Mouse (Mus musculus): ENCODE measurements around the gene Gm20532. TPM values are rescaled to one million over a fixed set of nuclear protein-coding genes. Genes with fewer than 3 reads are reported as not detected.

Gene Gm20532
- polyA plus RNA-seq, 1 experiment from 2014 or later, result not detected

DNA sequence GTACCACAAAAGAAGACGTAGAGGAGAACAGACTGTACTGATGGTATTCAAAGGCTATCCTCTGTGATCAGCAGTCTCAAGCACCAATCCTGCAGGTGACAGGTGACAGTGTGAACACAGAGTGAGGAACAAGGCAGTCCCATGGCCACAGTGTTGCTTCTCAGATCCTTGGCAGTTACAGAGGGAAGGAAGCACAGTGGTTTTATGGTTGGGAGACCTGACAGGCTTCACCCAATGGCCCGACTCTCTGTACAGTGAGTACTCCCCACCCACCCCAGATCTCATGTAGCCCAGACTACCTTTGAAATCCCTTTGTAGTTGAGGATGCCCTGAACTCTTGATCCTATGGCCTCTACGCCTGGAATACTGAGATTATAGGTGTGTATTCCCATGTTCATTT lies 39.0 kb downstream of the Gm20532 start:
- H3K4me1 ChIP-seq (ENCODE audit: control insufficient read depth, insufficient read depth, low read length), result peaks cover 16% of the 10 kb centered on the region
- H3K27me3 ChIP-seq (ENCODE audit: control insufficient read depth, insufficient read depth, low read length), result no peaks in the 10 kb centered on the region
- no peak for DNase-seq (ENCODE audit: low spot score)
- no peak for ATAC-seq (ENCODE audit: insufficient read depth, low FRiP score, low TSS enrichment)
- 89% methylated on average over 3 of the region's 3 CpGs for WGBS
- no peak overlapping the region for H3K4me2 ChIP-seq (ENCODE audit: low read depth)
- no peak overlapping the region for H3K27ac ChIP-seq (ENCODE audit: low read depth, low read length)
- no peaks in the 10 kb centered on the region for H3K9me3 ChIP-seq (ENCODE audit: control insufficient read depth, low read length)
- H3K9ac ChIP-seq (ENCODE audit: low read length), result no peak overlapping the region
- H3K36me3 ChIP-seq (ENCODE audit: control insufficient read depth, insufficient read depth, low read length), result no peaks in the 10 kb centered on the region
- H3K4me3 ChIP-seq (ENCODE audit: low read depth, low read length), result no peak overlapping the region

GRCm38 (mm10) chr2:26626081-26626480 lies 39.6 kb downstream of the Gm20532 start:
- 67% methylated on average over 3 of the region's 3 CpGs for WGBS
- Histone ChIP-seq H3K4me2 (ENCODE audit: low read depth) (no peak overlapping the region), H3K4me1 (ENCODE audit: control insufficient read depth, insufficient read depth, low read length) (peaks cover 20% of the 10 kb centered on the region), H3K27me3 (ENCODE audit: control insufficient read depth, insufficient read depth, low read length) (no peaks in the 10 kb centered on the region), H3K9me3 (ENCODE audit: control insufficient read depth, low read length) (no peaks in the 10 kb centered on the region), H3K36me3 (ENCODE audit: control insufficient read depth, insufficient read depth, low read length) (no peaks in the 10 kb centered on the region), H3K27ac (ENCODE audit: low read depth, low read length) (no peak overlapping the region), H3K4me3 (ENCODE audit: low read depth, low read length) (no peak overlapping the region), H3K9ac (ENCODE audit: low read length) (no peak overlapping the region)
- no peak for ATAC-seq (ENCODE audit: insufficient read depth, low FRiP score, low TSS enrichment)
- no peak for DNase-seq (ENCODE audit: low spot score)

DNA sequence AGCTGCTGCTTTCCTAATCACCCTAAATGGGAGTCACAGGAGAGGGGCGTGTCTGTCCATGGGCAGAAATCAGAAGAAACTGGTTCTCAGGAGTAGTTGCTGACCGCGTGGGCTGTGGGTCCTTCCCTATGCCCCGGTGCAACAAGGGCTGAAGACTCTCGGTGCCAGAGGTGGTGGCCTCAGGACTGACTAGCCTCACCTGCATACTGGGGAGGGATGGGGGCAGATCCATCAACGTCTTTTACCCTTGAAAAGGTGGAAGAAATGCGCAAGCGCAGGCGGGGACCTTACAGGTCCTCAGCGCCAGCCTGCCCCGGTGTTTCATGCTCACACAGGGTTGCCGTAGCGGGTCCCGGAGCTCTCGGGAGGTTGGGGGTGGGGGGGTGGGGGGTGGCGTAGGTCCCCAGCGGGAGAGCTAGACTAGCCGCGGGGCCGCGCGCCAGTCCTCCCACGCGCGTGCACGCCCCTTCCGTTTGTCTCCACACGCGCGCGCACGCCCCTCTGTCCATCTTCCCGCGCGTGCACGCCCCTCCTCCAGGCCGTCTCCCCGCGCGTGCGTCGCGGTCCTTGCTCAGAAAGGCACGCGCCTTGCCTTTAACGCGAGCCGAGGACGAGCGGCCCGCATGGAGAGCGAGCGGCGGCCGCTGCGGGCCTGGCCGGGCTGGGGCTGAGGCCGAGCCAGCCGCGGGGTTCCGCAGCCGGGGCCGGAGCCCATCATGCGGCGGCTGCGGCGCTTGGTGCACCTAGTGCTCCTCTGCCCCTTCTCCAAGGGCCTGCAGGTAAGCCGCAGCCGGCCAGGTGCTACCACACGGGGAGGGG lies 41.7 kb downstream of the Gm20532 start, which contains the start of gene Fam69b:
Gene Fam69b (plus strand): TSS at position 537 of the 819 bp plus-strand sequence.
- H3K9ac ChIP-seq (ENCODE audit: low read length), result peak within 1 kb of the TSS; percentile 82
- ATAC-seq (ENCODE audit: insufficient read depth, low FRiP score, low TSS enrichment), result peak; percentile 62
- peaks cover 20% of the 10 kb centered on the region for H3K4me1 ChIP-seq (ENCODE audit: control insufficient read depth, insufficient read depth, low read length)
- peak within 1 kb of the TSS; percentile 58 for H3K4me3 ChIP-seq (ENCODE audit: low read depth, low read length)
- H3K4me2 ChIP-seq (ENCODE audit: low read depth), result peak within 1 kb of the TSS; percentile 98
- WGBS, result 1% methylated on average over 51 of the region's 70 CpGs
- peak; percentile 88 for DNase-seq (ENCODE audit: low spot score)
- H3K9me3 ChIP-seq (ENCODE audit: control insufficient read depth, low read length), result no peaks in the 10 kb centered on the region
- H3K27me3 ChIP-seq (ENCODE audit: control insufficient read depth, insufficient read depth, low read length), result no peaks in the 10 kb centered on the region
- peak within 1 kb of the TSS; percentile 44; the same call in 1 of the 2 replicates for H3K27ac ChIP-seq (ENCODE audit: low read depth, low read length)
- H3K36me3 ChIP-seq (ENCODE audit: control insufficient read depth, insufficient read depth, low read length), result no peaks in the 10 kb centered on the region

- Histone ChIP-seq H3K9me3 (ENCODE audit: control insufficient read depth, low read length) (no peaks in the 10 kb centered on the region), H3K9ac (ENCODE audit: low read length) (peak overlapping the region; percentile 82), H3K4me1 (ENCODE audit: control insufficient read depth, insufficient read depth, low read length) (peaks cover 20% of the 10 kb centered on the region), H3K4me2 (ENCODE audit: low read depth) (peak overlapping the region; percentile 98), H3K4me3 (ENCODE audit: low read depth, low read length) (peak overlapping the region; percentile 58), H3K36me3 (ENCODE audit: control insufficient read depth, insufficient read depth, low read length) (no peaks in the 10 kb centered on the region), H3K27me3 (ENCODE audit: control insufficient read depth, insufficient read depth, low read length) (no peaks in the 10 kb centered on the region), H3K27ac (ENCODE audit: low read depth, low read length) (peak overlapping the region; percentile 44; the same call in 1 of the 2 replicates)
- DNase-seq (ENCODE audit: low spot score), result peak; percentile 54
- peak; percentile 24; the same call in 1 of the 2 replicates for ATAC-seq (ENCODE audit: insufficient read depth, low FRiP score, low TSS enrichment)
- 21% methylated on average over 5 of the region's 5 CpGs for WGBS
Observed at GRCm38 (mm10) chr2:26628792-26629437, 42.5 kb downstream of the Gm20532 start.

- Histone ChIP-seq H3K4me1 (ENCODE audit: control insufficient read depth, insufficient read depth, low read length) (peaks cover 20% of the 10 kb centered on the region), H3K36me3 (ENCODE audit: control insufficient read depth, insufficient read depth, low read length) (peaks cover 7% of the 10 kb centered on the region), H3K27me3 (ENCODE audit: control insufficient read depth, insufficient read depth, low read length) (no peaks in the 10 kb centered on the region), H3K27ac (ENCODE audit: low read depth, low read length) (no peak overlapping the region), H3K9me3 (ENCODE audit: control insufficient read depth, low read length) (no peaks in the 10 kb centered on the region), H3K4me3 (ENCODE audit: low read depth, low read length) (no peak overlapping the region), H3K4me2 (ENCODE audit: low read depth) (no peak overlapping the region), H3K9ac (ENCODE audit: low read length) (no peak overlapping the region)
- ATAC-seq (ENCODE audit: insufficient read depth, low FRiP score, low TSS enrichment), result no peak
- DNase-seq (ENCODE audit: low spot score), result no peak
- WGBS, result 82% methylated on average over 16 of the region's 16 CpGs
Observed at GRCm38 (mm10) chr2:26632541-26633395, 46.3 kb downstream of the Gm20532 start.

GRCm38 (mm10) chr2:26633953-26634530 lies 47.6 kb downstream of the Gm20532 start:
- 75% methylated on average over 4 of the region's 4 CpGs for WGBS
- Histone ChIP-seq H3K27me3 (ENCODE audit: control insufficient read depth, insufficient read depth, low read length) (no peaks in the 10 kb centered on the region), H3K36me3 (ENCODE audit: control insufficient read depth, insufficient read depth, low read length) (peaks cover 9% of the 10 kb centered on the region), H3K4me3 (ENCODE audit: low read depth, low read length) (no peak overlapping the region), H3K9me3 (ENCODE audit: control insufficient read depth, low read length) (no peaks in the 10 kb centered on the region), H3K4me1 (ENCODE audit: control insufficient read depth, insufficient read depth, low read length) (peaks cover 24% of the 10 kb centered on the region), H3K27ac (ENCODE audit: low read depth, low read length) (no peak overlapping the region), H3K4me2 (ENCODE audit: low read depth) (no peak overlapping the region), H3K9ac (ENCODE audit: low read length) (no peak overlapping the region)
- ATAC-seq (ENCODE audit: insufficient read depth, low FRiP score, low TSS enrichment) (no peak), DNase-seq (ENCODE audit: low spot score) (no peak)

GRCm38 (mm10) chr2:26634629-26635488 lies 48.4 kb downstream of the Gm20532 start:
- peaks cover 17% of the 10 kb centered on the region for H3K4me1 ChIP-seq (ENCODE audit: control insufficient read depth, insufficient read depth, low read length)
- H3K36me3 ChIP-seq (ENCODE audit: control insufficient read depth, insufficient read depth, low read length), result peaks cover 9% of the 10 kb centered on the region
- WGBS, result 73% methylated on average over 12 of the region's 12 CpGs
- no peaks in the 10 kb centered on the region for H3K27me3 ChIP-seq (ENCODE audit: control insufficient read depth, insufficient read depth, low read length)
- H3K9ac ChIP-seq (ENCODE audit: low read length), result no peak overlapping the region
- H3K9me3 ChIP-seq (ENCODE audit: control insufficient read depth, low read length), result no peaks in the 10 kb centered on the region
- H3K27ac ChIP-seq (ENCODE audit: low read depth, low read length), result no peak overlapping the region
- no peak for ATAC-seq (ENCODE audit: insufficient read depth, low FRiP score, low TSS enrichment)
- no peak overlapping the region for H3K4me3 ChIP-seq (ENCODE audit: low read depth, low read length)
- H3K4me2 ChIP-seq (ENCODE audit: low read depth), result no peak overlapping the region
- DNase-seq (ENCODE audit: low spot score), result no peak

All from neural tube, embryonic 11.5 days (tissue).